Mouse (Mus musculus) limb, embryonic 14.5 days (tissue): ENCODE data around the gene Cyp17a1. TPM values are rescaled to one million over a fixed set of nuclear protein-coding genes. Genes with fewer than 3 reads are reported as not detected.
A peak's percentile ranks its signal among the peaks of the same experiment; 100 is the strongest.

Experiments used
- ATAC-seq: fragments of 200-750 bp; cut with Nextera tagmentation; 2 replicates; pipeline ENCODE4 v1.8.0; 2017; ENCODE audit warnings: low read depth, moderate number of reproducible peaks, moderate TSS enrichment; ENCODE audit not compliant: low FRiP score
- DNase-seq: peaks from one replicate; pipeline ENCODE4 v3.0.0-alpha.2; 2015; ENCODE audit warnings: low spot score
- H3K27ac ChIP-seq: fragments of 300-500 bp; sonication (generic); replicated peaks from 2 replicates; pipeline ENCODE4 v1.5.1; 2014; ENCODE audit warnings: low read depth, mild to moderate bottlenecking, low read length, moderate library complexity, mixed read lengths
- H3K27me3 ChIP-seq: fragments of 300-500 bp; sonication (generic); 2 replicates; pipeline ENCODE4 v1.6.1; 2014; ENCODE audit warnings: low read length, mixed read lengths; ENCODE audit not compliant: control insufficient read depth, insufficient read depth
- H3K36me3 ChIP-seq: fragments of 300-500 bp; sonication (generic); 2 replicates; pipeline ENCODE4 v1.6.1; 2014; ENCODE audit warnings: mild to moderate bottlenecking, low read length, moderate library complexity, mixed read lengths; ENCODE audit not compliant: control insufficient read depth, insufficient read depth
- H3K4me1 ChIP-seq: fragments of 300-500 bp; sonication (generic); 2 replicates; pipeline ENCODE4 v1.6.1; 2014; ENCODE audit warnings: antibody characterized with exemption, low read length, mixed read lengths; ENCODE audit not compliant: control insufficient read depth, insufficient read depth
- H3K4me2 ChIP-seq: fragments of 300-500 bp; sonication (generic); replicated peaks from 2 replicates; pipeline ENCODE4 v1.6.1; 2014; ENCODE audit warnings: low read depth, mild to moderate bottlenecking, low read length, moderate library complexity; ENCODE audit not compliant: severe bottlenecking
- H3K4me3 ChIP-seq: fragments of 300-500 bp; sonication (generic); replicated peaks from 2 replicates; pipeline ENCODE4 v1.5.1; 2014; ENCODE audit warnings: low read length
- H3K9ac ChIP-seq: fragments of 300-500 bp; sonication (generic); 2 replicates; pipeline ENCODE4 v1.6.1; 2014; ENCODE audit warnings: mild to moderate bottlenecking, low read depth, low read length, moderate library complexity; ENCODE audit not compliant: severe bottlenecking
- H3K9me3 ChIP-seq: fragments of 300-500 bp; sonication (generic); 2 replicates; pipeline ENCODE4 v1.6.1; 2016; ENCODE audit warnings: low read length; ENCODE audit not compliant: control insufficient read depth
- POLR2A ChIP-seq: fragments of 200-500 bp; IDR thresholded peaks from 2 replicates; pipeline ENCODE4 v1.8.0; 2012; ENCODE audit warnings: inconsistent platforms, mild to moderate bottlenecking, moderate library complexity, borderline replicate concordance; ENCODE audit not compliant: insufficient read depth, insufficient read length; ENCODE audit errors: extremely low read depth
- WGBS: fragments of 180-500 bp; shearing (Covaris S2); extraction: QIAGEN DNeasy Blood & Tissue Kit; methylation state at CpG from one replicate; pipeline ENCODE4 v1.1.7; 2014; 5-methylcytosine and 5-hydroxymethylcytosine counted together
- polyA plus RNA-seq, 2 experiments: library from polyadenylated mRNA; depleted of rRNA in 1 of 2; stranded (reverse) in 1 of 2; unstranded in 1 of 2; fragments of >200 nt; fragmentation: Nextera tagmentation in 1 of 2; extraction: Ambion mirVana in 1 of 2; gene quantifications; 2 replicates each; pipeline versions ENCODE4 v1.2.1 to v1.2.3; 2012 to 2014

The Cyp17a1 gene
- polyA plus RNA-seq, 2 experiments: 0.20 to 0.23 TPM

DNA sequence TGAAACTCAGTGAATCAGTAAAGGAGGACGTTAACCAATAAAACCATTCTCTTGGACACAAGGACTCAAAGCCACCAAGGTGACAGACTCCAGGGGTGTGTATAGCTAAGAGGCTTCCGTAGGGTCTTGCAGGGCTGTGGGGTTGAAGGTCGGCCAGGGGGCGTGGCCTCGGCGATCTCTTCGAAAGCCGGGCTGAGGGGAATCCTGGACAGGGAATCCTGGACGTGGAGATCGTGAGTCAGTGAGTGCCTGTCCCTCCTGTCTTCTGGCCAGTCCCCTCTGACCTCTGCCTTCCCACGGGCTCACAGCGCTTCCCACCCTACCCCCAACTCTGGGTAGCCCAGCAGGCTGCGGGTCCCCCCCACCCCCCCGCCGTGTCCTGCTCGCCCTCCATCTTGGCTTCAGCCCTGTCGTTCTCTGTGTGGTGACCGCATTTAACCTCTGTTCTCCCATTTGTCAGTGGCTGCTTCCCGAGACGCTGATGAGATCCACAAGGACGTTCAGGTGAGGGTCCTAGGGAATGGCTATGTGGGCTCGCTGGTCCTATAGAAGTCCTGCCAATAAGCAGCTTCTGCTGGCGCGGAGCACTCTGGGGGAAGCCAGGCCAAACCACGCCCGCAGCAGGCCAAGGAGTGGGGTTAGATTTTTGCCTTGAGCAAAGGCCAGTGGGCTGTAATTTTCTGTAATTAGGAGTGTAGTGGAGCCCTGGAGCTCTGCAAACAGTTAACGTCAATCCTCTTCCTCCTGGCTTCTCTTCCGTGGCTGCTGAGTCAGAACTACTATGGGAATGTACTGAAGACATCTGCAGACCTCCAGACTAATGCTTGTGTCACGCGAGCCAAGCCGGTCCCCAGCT lies 34.6 kb upstream of the Cyp17a1 start, which contains the start of gene As3mt:
Gene As3mt (plus strand): TSS at position 163 of the 856 bp plus-strand sequence.
- peak within 1 kb of the TSS; percentile 62 for H3K9ac ChIP-seq
- peak; percentile 42 for DNase-seq
- WGBS: 8% methylated on average over 30 of the region's 31 CpGs
- H3K4me2 ChIP-seq: peak within 1 kb of the TSS; percentile 74
- H3K36me3 ChIP-seq: peaks cover 5% of the 10 kb centered on the region; the same call in 1 of the 2 replicates
- peak; percentile 78 for ATAC-seq
- no peak for TF ChIP-seq POLR2A
- H3K4me1 ChIP-seq: peaks cover 6% of the 10 kb centered on the region; the same call in 1 of the 2 replicates
- no peaks in the 10 kb centered on the region for H3K27me3 ChIP-seq
- H3K9me3 ChIP-seq: no peaks in the 10 kb centered on the region
- peak within 1 kb of the TSS; percentile 20; the same call in 1 of the 2 replicates for H3K27ac ChIP-seq
- peak within 1 kb of the TSS; percentile 47 for H3K4me3 ChIP-seq

- 0 out of 2 replicates have a peak overlapping the region, but pooled peaks have one; percentile 62 for H3K9ac ChIP-seq
- DNase-seq (no peak), ATAC-seq (no peak)
- H3K36me3 ChIP-seq: peaks cover 9% of the 10 kb centered on the region
- no peak overlapping the region for H3K27ac ChIP-seq
- no peaks in the 10 kb centered on the region for H3K9me3 ChIP-seq
- H3K4me3 ChIP-seq: peak overlapping the region; percentile 47
- peak overlapping the region; percentile 74 for H3K4me2 ChIP-seq
- no peak for TF ChIP-seq POLR2A
- no peaks in the 10 kb centered on the region for H3K27me3 ChIP-seq
- H3K4me1 ChIP-seq: peaks cover 6% of the 10 kb centered on the region; the same call in 1 of the 2 replicates
- WGBS: 76% methylated on average over 9 of the region's 9 CpGs
These were observed 33.7 kb upstream of the Cyp17a1 start for GRCm38 (mm10) chr19:46706540-46707295.

GRCm38 (mm10) chr19:46705779-46706495 lies 33.0 kb upstream of the Cyp17a1 start:
- Histone ChIP-seq H3K9me3 (no peaks in the 10 kb centered on the region), H3K4me3 (no peak overlapping the region), H3K4me2 (no peak overlapping the region), H3K36me3 (peaks cover 11% of the 10 kb centered on the region), H3K9ac (no peak overlapping the region), H3K4me1 (peaks cover 6% of the 10 kb centered on the region; the same call in 1 of the 2 replicates), H3K27me3 (no peaks in the 10 kb centered on the region), H3K27ac (no peak overlapping the region)
- DNase-seq (no peak), ATAC-seq (no peak)
- TF ChIP-seq POLR2A: no peak
- 66% methylated on average over 7 of the region's 7 CpGs for WGBS

GRCm38 (mm10) chr19:46701156-46701555 lies 28.2 kb upstream of the Cyp17a1 start:
- H3K27ac ChIP-seq: no peak overlapping the region
- no peak overlapping the region for H3K4me2 ChIP-seq
- 86% methylated on average over 9 of the region's 9 CpGs for WGBS
- no peak overlapping the region for H3K9ac ChIP-seq
- ATAC-seq (no peak), DNase-seq (no peak)
- TF ChIP-seq POLR2A: no peak
- no peak overlapping the region for H3K4me3 ChIP-seq
- H3K9me3 ChIP-seq: no peaks in the 10 kb centered on the region
- no peaks in the 10 kb centered on the region for H3K4me1 ChIP-seq
- no peaks in the 10 kb centered on the region for H3K27me3 ChIP-seq
- H3K36me3 ChIP-seq: peaks cover 7% of the 10 kb centered on the region
